Mouse (Mus musculus): Measurements from ENCODE around the gene Man2a2.

DNA sequence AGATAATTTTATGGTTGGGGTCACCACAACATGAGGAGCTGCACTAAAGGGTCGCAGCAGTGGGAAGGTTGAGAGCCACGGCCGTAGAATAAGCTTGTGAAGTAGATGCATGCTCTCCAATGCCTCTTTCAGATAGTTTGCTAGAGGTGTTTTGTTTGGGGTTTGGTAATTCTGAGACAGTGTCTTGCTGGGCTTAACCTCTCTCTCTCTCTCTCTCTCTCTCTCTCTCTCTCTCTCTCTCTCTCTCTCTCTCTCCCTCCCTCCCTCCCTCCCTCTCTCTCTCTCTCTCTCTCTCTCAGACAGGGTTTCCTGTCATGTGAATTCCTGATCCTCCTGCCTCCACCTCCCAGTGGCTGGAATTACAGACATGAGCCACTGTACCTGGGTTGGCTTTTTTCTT, 3.6 kb upstream of the Man2a2 start:
- no peak for TF ChIP-seq CTCF (IDR thresholded peaks at IDR 0.05; ENCODE audit: low read depth)
- no peak for TF ChIP-seq EP300 (IDR thresholded peaks at IDR 0.05; ENCODE audit: low read depth)

Measured in liver, postnatal 0 days (tissue).